Mouse (Mus musculus) embryo, embryonic 10.5 days (tissue): ENCODE measurements around the gene Gm20914.
"Not testable (repeated sequence)": the region's sequence is repeated elsewhere in the genome, so short reads cannot be mapped to it uniquely, and the experiment has no call there.

Experiments used
- DNase-seq: peaks from one replicate; pipeline ENCODE4 v3.0.0-alpha.2; 2015; ENCODE audit warnings: low spot score

The Gm20914 gene

DNA sequence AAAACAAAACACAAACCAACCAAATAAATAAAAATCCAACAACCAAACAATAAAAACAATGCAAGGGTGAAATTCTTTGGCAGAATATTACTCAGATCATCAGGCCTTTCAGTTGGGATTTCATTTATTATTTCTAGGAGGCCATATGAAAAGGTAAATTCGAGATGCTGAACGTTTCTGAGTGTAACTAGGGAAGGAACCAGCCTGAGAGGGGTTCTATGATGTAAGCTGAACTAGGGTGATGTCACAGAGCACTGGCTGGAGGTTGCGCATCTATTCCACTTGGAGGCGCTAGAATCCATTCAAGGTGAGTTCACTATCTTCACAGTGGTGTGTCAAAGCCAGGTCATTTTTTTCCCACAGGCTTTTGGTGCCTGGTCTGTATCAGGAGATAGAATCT, at the start of gene Gm20914:
TSS of gene Gm20914 (plus strand) at position 301 of the 400 bp plus-strand sequence.
- DNase-seq, result not testable (repeated sequence)
